Mouse (Mus musculus): Measurements from ENCODE around the gene Defb36. TPM values are rescaled to one million over a fixed set of nuclear protein-coding genes. Genes with fewer than 3 reads are reported as not detected.

Gene Defb36
- total RNA-seq, 2 experiments from 2014 or later: not detected

DNA sequence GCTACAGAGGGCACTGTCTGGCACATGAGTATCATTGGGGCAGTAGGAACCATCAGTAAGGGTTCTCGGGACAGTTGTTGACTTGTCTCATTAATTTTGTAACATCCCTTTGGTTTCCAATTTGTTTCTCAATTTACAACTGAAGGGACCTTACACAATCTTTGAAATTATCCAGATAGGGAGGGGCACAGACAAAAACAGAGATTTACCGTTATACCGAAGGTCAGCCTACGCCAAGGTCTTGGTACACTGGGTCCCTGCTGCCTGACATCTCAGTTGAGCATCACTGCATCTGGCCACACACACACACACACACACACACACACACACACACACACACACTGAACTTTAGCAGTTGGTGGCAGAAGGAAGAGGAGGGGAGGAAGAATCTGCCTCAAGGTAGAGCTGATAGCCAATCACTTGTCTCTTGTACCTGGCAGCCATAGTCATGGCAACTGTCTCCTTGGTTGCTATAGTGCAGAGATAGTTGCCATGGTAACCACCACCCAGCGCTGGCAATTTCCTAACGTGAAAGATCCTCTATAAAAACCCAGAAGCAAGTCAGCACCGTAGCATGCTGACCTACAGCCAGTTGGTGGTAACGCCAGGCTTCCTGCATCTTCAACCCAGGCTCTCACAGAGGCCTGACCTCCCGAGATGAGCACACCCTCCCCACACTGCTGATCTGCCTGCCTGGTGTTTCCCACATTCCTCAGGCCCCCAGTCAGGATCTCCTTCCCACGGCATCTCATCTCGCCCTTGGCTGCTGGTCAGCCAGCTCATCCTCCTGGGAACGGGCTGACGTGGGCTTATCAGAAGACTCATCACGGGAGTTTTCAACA lies 50.0 kb downstream of the Defb36 start:
- no peak for ATAC-seq (replicated peaks; ENCODE audit: low FRiP score, poor library complexity, severe bottlenecking)

DNA sequence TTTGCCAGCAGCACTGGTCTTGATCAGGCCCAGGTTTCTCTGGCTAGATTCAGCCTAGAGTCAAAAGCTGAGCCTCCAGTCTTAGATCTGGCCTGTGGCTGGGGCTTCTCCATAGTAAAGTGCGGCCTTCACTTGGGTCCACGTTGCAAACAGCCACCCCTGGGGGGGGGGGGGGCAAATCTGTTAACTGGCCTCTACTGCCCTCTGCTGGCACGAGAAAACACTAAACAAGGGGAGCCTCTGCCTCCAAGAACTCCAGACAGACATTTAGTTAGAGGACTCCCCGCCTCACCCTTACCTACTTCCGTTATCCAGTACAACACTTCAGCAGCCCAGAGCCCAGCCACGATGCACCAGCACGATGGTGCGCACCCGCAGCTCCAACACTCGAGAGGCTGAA lies 53.3 kb downstream of the Defb36 start:
- ATAC-seq (replicated peaks; ENCODE audit: low FRiP score, poor library complexity, severe bottlenecking): no peak

DNA sequence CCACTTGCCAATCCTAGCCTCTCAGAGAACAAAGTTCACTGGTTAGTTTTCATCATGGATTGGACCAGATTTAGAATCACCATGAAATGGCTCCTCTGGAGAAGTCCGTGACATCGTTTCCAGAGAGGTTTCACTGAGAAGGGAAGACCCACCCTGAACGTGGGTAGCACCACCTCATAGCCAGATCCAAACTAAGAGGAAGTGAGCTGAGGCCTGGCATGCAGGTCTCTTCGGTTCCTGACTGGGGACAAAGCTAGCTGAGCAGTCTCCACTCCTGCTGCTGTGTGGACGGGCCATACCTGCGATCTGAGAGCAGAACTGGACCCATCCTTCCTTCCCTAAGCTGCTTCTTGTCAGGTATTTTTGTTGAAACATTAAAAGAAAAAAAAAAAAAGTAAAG lies 57.0 kb downstream of the Defb36 start:
- ATAC-seq (replicated peaks; ENCODE audit: low FRiP score, poor library complexity, severe bottlenecking): no peak

Other genes starting within 250 kb of the Defb36 start
- not detected in 2 replicates for gene Nrsn2, start 227.7 kb upstream of the Defb36 start, total RNA-seq (2015; ENCODE audit: low replicate concordance)
- not detected in 2 replicates for gene Nrsn2, start 227.7 kb upstream of the Defb36 start, total RNA-seq (2017; ENCODE audit: low replicate concordance)
- 4.0 and 4.2 TPM in 2 replicates for gene Sox12, start 206.3 kb upstream of the Defb36 start, total RNA-seq (2015; ENCODE audit: low replicate concordance)
- 0.39 and 0.83 TPM in 2 replicates for gene Sox12, start 206.3 kb upstream of the Defb36 start, total RNA-seq (2017; ENCODE audit: low replicate concordance)
- 6.8 and 9.6 TPM in 2 replicates for gene Zcchc3, start 189.3 kb upstream of the Defb36 start, total RNA-seq (2015; ENCODE audit: low replicate concordance)
- gene Zcchc3, start 189.3 kb upstream of the Defb36 start, total RNA-seq (2017; ENCODE audit: low replicate concordance): 4.9 and 5.4 TPM in 2 replicates
- gene 6820408C15Rik, start 188.7 kb upstream of the Defb36 start, total RNA-seq (2015; ENCODE audit: low replicate concordance): not detected in 2 replicates
- 1.0 TPM in 1 of 2 replicates, not detected in the other for gene 6820408C15Rik, start 188.7 kb upstream of the Defb36 start, total RNA-seq (2017; ENCODE audit: low replicate concordance)
- not detected in 2 replicates for gene Defb23, start 139.7 kb upstream of the Defb36 start, total RNA-seq (2015; ENCODE audit: low replicate concordance)
- not detected in 2 replicates for gene Defb23, start 139.7 kb upstream of the Defb36 start, total RNA-seq (2017; ENCODE audit: low replicate concordance)
- gene Defb20, start 127.3 kb upstream of the Defb36 start, total RNA-seq (2015; ENCODE audit: low replicate concordance): not detected in 2 replicates
- not detected in 2 replicates for gene Defb20, start 127.3 kb upstream of the Defb36 start, total RNA-seq (2017; ENCODE audit: low replicate concordance)
- gene Defb22, start 114.2 kb upstream of the Defb36 start, total RNA-seq (2015; ENCODE audit: low replicate concordance): not detected in 2 replicates
- gene Defb22, start 114.2 kb upstream of the Defb36 start, total RNA-seq (2017; ENCODE audit: low replicate concordance): not detected in 2 replicates
- not detected in 2 replicates for gene Defb26, start 92.6 kb upstream of the Defb36 start, total RNA-seq (2015; ENCODE audit: low replicate concordance)
- gene Defb26, start 92.6 kb upstream of the Defb36 start, total RNA-seq (2017; ENCODE audit: low replicate concordance): not detected in 2 replicates
- not detected in 2 replicates for gene Defb28, start 86.1 kb upstream of the Defb36 start, total RNA-seq (2015; ENCODE audit: low replicate concordance)
- not detected in 2 replicates for gene Defb28, start 86.1 kb upstream of the Defb36 start, total RNA-seq (2017; ENCODE audit: low replicate concordance)
- gene Defb29, start 64.2 kb upstream of the Defb36 start, total RNA-seq (2015; ENCODE audit: low replicate concordance): not detected in 2 replicates
- not detected in 2 replicates for gene Defb29, start 64.2 kb upstream of the Defb36 start, total RNA-seq (2017; ENCODE audit: low replicate concordance)
- gene Gm17416, start 35.0 kb upstream of the Defb36 start, total RNA-seq (2015; ENCODE audit: low replicate concordance): not detected in 2 replicates
- not detected in 2 replicates for gene Gm17416, start 35.0 kb upstream of the Defb36 start, total RNA-seq (2017; ENCODE audit: low replicate concordance)
- not detected in 2 replicates for gene Defb21, start 31.6 kb upstream of the Defb36 start, total RNA-seq (2015; ENCODE audit: low replicate concordance)
- gene Defb21, start 31.6 kb upstream of the Defb36 start, total RNA-seq (2017; ENCODE audit: low replicate concordance): not detected in 2 replicates
- not detected in 2 replicates for gene Defb19, start 24.0 kb upstream of the Defb36 start, total RNA-seq (2015; ENCODE audit: low replicate concordance)
- not detected in 2 replicates for gene Defb19, start 24.0 kb upstream of the Defb36 start, total RNA-seq (2017; ENCODE audit: low replicate concordance)
- not detected in 2 replicates for gene Defb45, start 4.9 kb upstream of the Defb36 start, total RNA-seq (2015; ENCODE audit: low replicate concordance)
- gene Defb45, start 4.9 kb upstream of the Defb36 start, total RNA-seq (2017; ENCODE audit: low replicate concordance): not detected in 2 replicates
- not detected in 2 replicates for gene Defb25, start 18.7 kb downstream of the Defb36 start, total RNA-seq (2015; ENCODE audit: low replicate concordance)
- gene Defb25, start 18.7 kb downstream of the Defb36 start, total RNA-seq (2017; ENCODE audit: low replicate concordance): not detected in 2 replicates
- 2.9 TPM in 1 of 2 replicates, not detected in the other for gene Rem1, start 22.6 kb downstream of the Defb36 start, total RNA-seq (2015; ENCODE audit: low replicate concordance)
- gene Rem1, start 22.6 kb downstream of the Defb36 start, total RNA-seq (2017; ENCODE audit: low replicate concordance): not detected in 2 replicates
- 17.7 and 24.7 TPM in 2 replicates for gene H13, start 65.1 kb downstream of the Defb36 start, total RNA-seq (2015; ENCODE audit: low replicate concordance)
- gene H13, start 65.1 kb downstream of the Defb36 start, total RNA-seq (2017; ENCODE audit: low replicate concordance): 11.6 and 13.2 TPM in 2 replicates
- not detected in 2 replicates for gene Mcts2, start 82.7 kb downstream of the Defb36 start, total RNA-seq (2015; ENCODE audit: low replicate concordance)
- gene Mcts2, start 82.7 kb downstream of the Defb36 start, total RNA-seq (2017; ENCODE audit: low replicate concordance): 1.7 TPM in 1 of 2 replicates, not detected in the other
- gene Id1, start 131.9 kb downstream of the Defb36 start, total RNA-seq (2015; ENCODE audit: low replicate concordance): 1.3 and 17.3 TPM in 2 replicates
- gene Id1, start 131.9 kb downstream of the Defb36 start, total RNA-seq (2017; ENCODE audit: low replicate concordance): 1.6 and 2.6 TPM in 2 replicates
- 1.8 TPM in 1 of 2 replicates, not detected in the other for gene Cox4i2, start 149.8 kb downstream of the Defb36 start, total RNA-seq (2015; ENCODE audit: low replicate concordance)
- gene Cox4i2, start 149.8 kb downstream of the Defb36 start, total RNA-seq (2017; ENCODE audit: low replicate concordance): not detected in 2 replicates
- gene Bcl2l1, start 227.4 kb downstream of the Defb36 start, total RNA-seq (2015; ENCODE audit: low replicate concordance): 80.9 and 99.1 TPM in 2 replicates
- 76.9 and 94.9 TPM in 2 replicates for gene Bcl2l1, start 227.4 kb downstream of the Defb36 start, total RNA-seq (2017; ENCODE audit: low replicate concordance)
- gene Tpx2, start 243.6 kb downstream of the Defb36 start, total RNA-seq (2015; ENCODE audit: low replicate concordance): 326 and 338 TPM in 2 replicates
- gene Tpx2, start 243.6 kb downstream of the Defb36 start, total RNA-seq (2017; ENCODE audit: low replicate concordance): 393 and 412 TPM in 2 replicates